Mouse (Mus musculus) limb, embryonic 15.5 days (tissue): ENCODE measurements around the gene Prelp. TPM values are rescaled to one million over a fixed set of nuclear protein-coding genes. Genes with fewer than 3 reads are reported as not detected.

Experiments
- ATAC-seq: fragments of 200-750 bp; cut with Nextera tagmentation; 2 replicates; pipeline ENCODE4 v1.8.0; 2017; ENCODE audit warnings: low read depth, moderate TSS enrichment; ENCODE audit not compliant: insufficient number of reproducible peaks, low FRiP score, low TSS enrichment
- H3K27ac ChIP-seq: fragments of 300-500 bp; sonication (generic); 2 replicates; pipeline ENCODE4 v1.5.1; 2015; ENCODE audit warnings: moderate library complexity, mild to moderate bottlenecking, inconsistent platforms
- H3K27me3 ChIP-seq: fragments of 300-500 bp; sonication (generic); 2 replicates; pipeline ENCODE4 v1.6.1; 2015; ENCODE audit warnings: inconsistent platforms
- H3K36me3 ChIP-seq: fragments of 300-500 bp; sonication (generic); 2 replicates; pipeline ENCODE4 v1.6.1; 2015; ENCODE audit warnings: inconsistent platforms
- H3K4me1 ChIP-seq: fragments of 300-500 bp; sonication (generic); 2 replicates; pipeline ENCODE4 v1.6.1; 2015; ENCODE audit warnings: inconsistent platforms
- H3K4me2 ChIP-seq: fragments of 300-500 bp; sonication (generic); 2 replicates; pipeline ENCODE4 v1.6.1; 2015; ENCODE audit warnings: mild to moderate bottlenecking, inconsistent platforms
- H3K4me3 ChIP-seq: fragments of 300-500 bp; sonication (generic); 2 replicates; pipeline ENCODE4 v1.5.1; 2015; ENCODE audit warnings: mild to moderate bottlenecking, inconsistent platforms
- H3K9ac ChIP-seq: fragments of 300-500 bp; sonication (generic); 2 replicates; pipeline ENCODE4 v1.6.1; 2015; ENCODE audit warnings: inconsistent platforms
- H3K9me3 ChIP-seq: fragments of 300-500 bp; sonication (generic); 2 replicates; pipeline ENCODE4 v1.6.1; 2016; ENCODE audit warnings: inconsistent platforms
- WGBS: fragments of 180-500 bp; shearing (Covaris S2); methylation state at CpG from one replicate; pipeline ENCODE4 v1.1.7; 2015; 5-methylcytosine and 5-hydroxymethylcytosine counted together
- polyA plus RNA-seq: library from polyadenylated mRNA; unstranded; fragments of >200 nt; fragmentation: Nextera tagmentation; extraction: Ambion mirVana; gene quantifications from 2 replicates; pipeline ENCODE4 v1.2.1, GENCODE M21; 2015

Gene Prelp
- polyA plus RNA-seq, 1 experiment from 2014 or later: 17.9 TPM

DNA sequence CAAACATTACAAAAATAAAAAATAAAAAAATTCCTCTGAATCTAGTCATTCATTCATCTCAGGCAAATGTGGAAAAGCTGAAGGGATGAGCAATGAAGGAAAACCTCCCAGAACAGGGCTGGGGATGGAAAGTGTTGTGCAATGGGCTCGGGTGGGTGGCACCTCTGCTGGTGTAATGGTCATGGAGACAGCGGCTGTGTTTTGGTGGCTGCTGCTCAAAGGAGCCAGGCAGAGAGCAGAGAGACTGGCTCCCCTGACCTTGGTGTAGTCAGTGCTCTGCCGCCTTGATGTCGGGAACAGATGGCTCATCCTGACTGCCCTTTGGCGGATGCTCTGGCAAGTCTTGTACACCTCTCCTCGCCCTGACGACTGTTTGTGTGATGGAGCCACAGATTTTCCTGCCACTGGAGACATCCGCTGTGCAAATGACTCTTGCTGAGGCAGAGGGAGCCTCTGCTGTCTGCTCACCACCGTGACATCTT, 32.1 kb upstream of the Prelp start:
- H3K9me3 ChIP-seq: no peaks in the 10 kb centered on the region
- H3K4me1 ChIP-seq: peaks cover 20% of the 10 kb centered on the region
- H3K27me3 ChIP-seq: no peaks in the 10 kb centered on the region
- no peaks in the 10 kb centered on the region for H3K36me3 ChIP-seq
- 45% methylated on average over 9 of the region's 9 CpGs for WGBS
- no peak overlapping the region for H3K4me3 ChIP-seq
- no peak overlapping the region for H3K4me2 ChIP-seq
- no peak overlapping the region for H3K9ac ChIP-seq
- H3K27ac ChIP-seq: no peak overlapping the region
- ATAC-seq: no peak

DNA sequence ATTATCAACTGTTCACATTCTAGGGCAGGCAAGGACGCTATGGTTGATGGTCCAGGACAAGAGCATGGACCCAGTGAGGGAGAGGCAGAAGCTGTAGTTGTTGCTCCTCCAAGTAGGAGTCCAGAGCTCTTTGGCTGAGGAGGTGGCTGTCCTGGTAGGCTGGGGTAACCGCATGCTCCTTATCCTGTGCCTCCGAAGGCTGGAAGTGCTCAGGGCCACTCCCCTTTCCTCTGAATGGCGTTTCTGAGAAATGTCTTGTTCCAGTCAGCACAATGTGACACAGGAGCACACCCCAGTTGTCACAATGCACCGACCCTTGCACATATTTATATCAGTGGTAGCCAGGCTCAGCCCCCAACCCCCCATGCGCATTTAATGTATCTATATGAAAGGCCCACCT, 30.4 kb upstream of the Prelp start:
- Histone ChIP-seq H3K4me1 (peaks cover 20% of the 10 kb centered on the region), H3K4me2 (no peak overlapping the region), H3K9me3 (no peaks in the 10 kb centered on the region), H3K36me3 (no peaks in the 10 kb centered on the region), H3K4me3 (no peak overlapping the region), H3K27me3 (no peaks in the 10 kb centered on the region), H3K9ac (no peak overlapping the region), H3K27ac (no peak overlapping the region)
- WGBS: 70% methylated on average over 6 of the region's 6 CpGs
- no peak for ATAC-seq

DNA sequence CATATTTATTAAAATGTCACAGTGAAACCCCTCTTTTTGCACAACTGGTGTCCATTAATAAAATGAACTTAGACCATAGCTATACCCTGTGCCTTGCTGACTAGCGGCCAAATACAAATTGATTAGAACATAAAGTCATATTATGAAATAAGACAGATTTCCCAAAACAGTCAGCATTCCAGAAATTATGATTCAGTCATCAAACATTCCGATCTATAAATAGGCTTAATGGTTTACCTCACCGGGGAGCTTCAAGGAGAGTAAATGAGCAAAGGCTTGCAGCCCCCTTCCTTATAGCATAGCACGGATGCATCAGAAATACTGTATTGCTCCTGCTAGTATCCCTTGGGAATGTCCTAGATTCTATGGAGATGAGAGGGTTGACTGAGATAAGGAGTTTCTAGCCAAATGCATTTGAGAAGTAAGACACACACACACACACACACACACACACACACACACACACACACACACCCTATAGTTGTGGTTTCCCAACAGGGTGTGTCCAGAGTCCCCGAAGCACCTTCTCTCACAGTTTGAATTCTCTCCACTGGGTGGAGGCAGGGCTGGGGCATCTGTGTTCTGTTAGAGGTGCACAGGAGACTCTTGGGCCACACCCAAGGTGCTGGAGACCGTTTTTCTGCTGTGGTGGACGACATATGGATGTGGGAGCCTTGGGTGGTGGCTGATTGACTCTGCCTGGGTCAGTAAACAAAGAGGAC, 29.0 kb upstream of the Prelp start:
- H3K9me3 ChIP-seq: no peaks in the 10 kb centered on the region
- no peak overlapping the region for H3K9ac ChIP-seq
- H3K4me1 ChIP-seq: peaks cover 20% of the 10 kb centered on the region
- WGBS: 40% methylated on average over 7 of the region's 7 CpGs
- H3K27ac ChIP-seq: no peak overlapping the region
- no peak overlapping the region for H3K4me3 ChIP-seq
- H3K27me3 ChIP-seq: no peaks in the 10 kb centered on the region
- no peak for ATAC-seq
- H3K36me3 ChIP-seq: no peaks in the 10 kb centered on the region
- no peak overlapping the region for H3K4me2 ChIP-seq

DNA sequence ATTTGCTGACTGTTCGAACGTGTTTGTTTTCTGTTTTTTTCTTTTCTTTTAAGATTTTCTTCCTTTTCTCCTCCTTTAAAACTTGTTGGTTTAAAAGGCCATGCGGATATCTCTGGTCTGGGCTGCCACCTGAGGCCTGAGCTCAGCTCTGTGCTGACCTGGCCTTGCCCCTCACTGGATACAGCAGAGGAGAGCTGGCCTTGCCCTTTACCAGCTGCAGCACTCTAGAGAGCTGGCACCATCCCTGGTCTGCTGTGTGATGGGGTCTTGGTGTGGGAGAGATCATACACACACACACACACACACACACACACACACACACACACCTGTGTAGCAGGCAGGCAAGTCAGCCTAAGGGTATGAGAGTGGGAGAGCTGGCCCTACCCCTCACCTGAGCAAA, 23.9 kb upstream of the Prelp start:
- H3K4me2 ChIP-seq: no peak overlapping the region
- no peak for ATAC-seq
- 91% methylated on average over 3 of the region's 3 CpGs for WGBS
- no peaks in the 10 kb centered on the region for H3K27me3 ChIP-seq
- H3K9me3 ChIP-seq: 0 out of 2 replicates have a peak, but pooled peaks cover 8% of the 10 kb centered on the region
- H3K4me1 ChIP-seq: peaks cover 22% of the 10 kb centered on the region
- H3K27ac ChIP-seq: no peak overlapping the region
- no peak overlapping the region for H3K4me3 ChIP-seq
- no peaks in the 10 kb centered on the region for H3K36me3 ChIP-seq
- H3K9ac ChIP-seq: no peak overlapping the region

DNA sequence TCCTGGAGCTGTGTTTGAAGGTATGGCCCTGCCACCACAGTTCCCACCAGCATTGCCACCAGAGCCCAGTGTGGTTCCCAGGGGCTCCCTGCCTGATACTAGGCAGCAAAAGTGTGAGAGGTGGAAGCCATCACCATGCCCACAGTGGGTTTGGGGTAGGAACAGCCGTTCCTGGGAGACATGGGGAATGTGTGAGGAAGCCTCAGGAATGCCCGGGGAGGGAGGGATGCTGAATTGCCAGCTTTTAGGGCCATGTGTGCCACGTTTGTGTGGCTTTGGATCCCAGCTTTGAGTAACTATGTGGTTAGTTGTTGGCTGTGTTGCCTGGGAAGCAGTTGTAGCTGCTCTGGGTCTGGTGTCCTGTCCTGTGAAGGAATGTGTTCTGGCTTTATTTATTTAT, 20.7 kb upstream of the Prelp start:
- H3K4me3 ChIP-seq: no peak overlapping the region
- WGBS: 56% methylated on average over 3 of the region's 3 CpGs
- peak overlapping the region; percentile 77 for H3K27ac ChIP-seq
- H3K4me2 ChIP-seq: 0 out of 2 replicates have a peak overlapping the region, but pooled peaks have one; percentile 2
- no peaks in the 10 kb centered on the region for H3K27me3 ChIP-seq
- H3K36me3 ChIP-seq: no peaks in the 10 kb centered on the region
- peak; percentile 77 for ATAC-seq
- H3K4me1 ChIP-seq: peaks cover 25% of the 10 kb centered on the region
- no peak overlapping the region for H3K9ac ChIP-seq
- 0 out of 2 replicates have a peak, but pooled peaks cover 8% of the 10 kb centered on the region for H3K9me3 ChIP-seq

DNA sequence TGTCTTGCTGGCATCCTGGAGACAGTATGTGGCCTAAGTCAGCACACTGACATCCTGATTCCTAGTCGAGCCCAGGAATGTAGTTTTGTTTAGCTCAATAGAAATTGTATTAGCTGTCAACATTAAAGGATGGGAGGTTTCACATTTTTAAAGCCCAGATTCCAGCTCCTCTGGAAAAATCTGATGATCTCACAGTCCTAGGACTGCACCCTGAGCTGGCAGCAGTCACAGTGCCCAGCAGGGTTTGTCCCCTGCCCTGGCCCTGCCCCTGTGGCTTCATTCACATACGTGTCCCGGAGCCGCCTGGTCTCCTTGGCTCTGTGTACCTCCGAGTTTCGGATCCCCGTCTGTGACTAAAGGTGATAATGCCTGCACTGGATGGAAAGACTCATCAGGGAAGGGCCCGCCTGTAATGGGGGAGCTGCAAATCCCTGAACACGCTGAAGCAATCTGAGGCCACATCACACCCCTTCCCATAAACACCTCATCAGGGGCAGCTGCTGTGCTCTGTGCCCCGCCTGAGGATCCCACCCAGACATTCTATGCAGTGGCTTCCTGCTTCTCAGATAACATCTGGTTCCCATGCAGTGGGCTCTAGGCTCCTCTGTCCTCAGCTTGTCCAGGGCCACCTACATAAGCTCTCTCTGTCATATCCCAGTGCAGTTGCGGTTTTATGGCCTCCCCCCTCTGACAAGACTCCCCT, 20.1 kb upstream of the Prelp start:
- 0 out of 2 replicates have a peak overlapping the region, but pooled peaks have one; percentile 2 for H3K4me2 ChIP-seq
- peaks cover 28% of the 10 kb centered on the region for H3K4me1 ChIP-seq
- no peaks in the 10 kb centered on the region for H3K27me3 ChIP-seq
- H3K4me3 ChIP-seq: no peak overlapping the region
- peak; percentile 86 for ATAC-seq
- 15% methylated on average over 11 of the region's 11 CpGs for WGBS
- H3K36me3 ChIP-seq: no peaks in the 10 kb centered on the region
- no peak overlapping the region for H3K9ac ChIP-seq
- H3K27ac ChIP-seq: peak overlapping the region; percentile 77
- 0 out of 2 replicates have a peak, but pooled peaks cover 8% of the 10 kb centered on the region for H3K9me3 ChIP-seq

DNA sequence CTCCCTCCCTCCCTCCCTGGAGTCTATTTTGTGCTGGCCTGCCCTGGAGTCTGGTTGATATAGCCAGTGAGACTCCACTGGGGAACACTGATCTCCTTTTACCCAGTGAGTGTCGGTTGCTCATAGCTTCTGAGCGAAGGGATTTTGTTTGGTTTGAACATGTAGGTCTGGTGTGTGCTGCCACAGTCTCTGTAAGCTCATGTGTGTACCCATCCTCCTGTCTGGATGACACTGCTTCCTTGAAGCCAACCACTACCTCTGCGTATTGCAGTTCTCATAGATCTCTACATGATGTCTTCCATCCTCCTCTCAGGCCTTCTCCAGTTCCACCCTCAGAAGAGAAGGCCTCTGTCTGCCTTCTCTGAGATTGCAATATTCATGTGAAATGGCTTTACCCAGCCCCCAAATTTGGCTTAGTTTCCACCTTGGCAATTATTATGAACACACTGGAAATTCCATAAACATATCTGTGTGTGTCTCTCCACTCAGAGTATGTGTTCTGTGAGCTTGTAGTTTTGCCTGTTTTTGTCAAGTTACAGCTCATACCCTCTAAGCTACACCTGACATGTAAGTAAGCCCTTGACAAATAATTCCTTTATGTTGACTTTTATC, 19.4 kb upstream of the Prelp start:
- H3K4me2 ChIP-seq: no peak overlapping the region
- no peak overlapping the region for H3K9ac ChIP-seq
- peaks cover 28% of the 10 kb centered on the region for H3K4me1 ChIP-seq
- H3K27me3 ChIP-seq: no peaks in the 10 kb centered on the region
- H3K36me3 ChIP-seq: no peaks in the 10 kb centered on the region
- no peak for ATAC-seq
- 0 out of 2 replicates have a peak, but pooled peaks cover 8% of the 10 kb centered on the region for H3K9me3 ChIP-seq
- H3K27ac ChIP-seq: peak overlapping the region; percentile 77; the same call in 1 of the 2 replicates
- no peak overlapping the region for H3K4me3 ChIP-seq
- 85% methylated on average over 3 of the region's 3 CpGs for WGBS

DNA sequence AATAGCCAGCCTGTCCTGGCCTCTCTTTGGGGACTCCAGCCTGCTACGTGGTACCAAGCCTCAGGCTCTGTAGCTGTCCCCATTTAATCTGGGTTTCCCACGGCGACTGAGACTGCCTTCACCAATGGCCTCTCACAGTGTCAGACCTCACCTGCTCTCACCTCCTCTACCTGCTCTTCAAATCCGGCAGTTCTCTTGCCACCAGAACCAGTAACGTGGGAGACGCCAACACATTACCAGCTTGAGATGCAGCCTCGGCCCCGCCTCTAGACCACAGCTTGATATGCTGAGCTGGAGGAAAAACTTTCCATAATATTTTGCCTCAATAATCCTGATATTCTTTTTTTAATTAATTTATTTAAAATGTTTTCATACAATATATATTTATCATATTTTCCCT, 18.5 kb upstream of the Prelp start:
- Histone ChIP-seq H3K9me3 (0 out of 2 replicates have a peak, but pooled peaks cover 8% of the 10 kb centered on the region), H3K36me3 (no peaks in the 10 kb centered on the region), H3K27ac (no peak overlapping the region), H3K4me3 (no peak overlapping the region), H3K9ac (no peak overlapping the region), H3K4me2 (no peak overlapping the region), H3K4me1 (peaks cover 30% of the 10 kb centered on the region), H3K27me3 (no peaks in the 10 kb centered on the region)
- ATAC-seq: no peak
- 82% methylated on average over 8 of the region's 8 CpGs for WGBS

DNA sequence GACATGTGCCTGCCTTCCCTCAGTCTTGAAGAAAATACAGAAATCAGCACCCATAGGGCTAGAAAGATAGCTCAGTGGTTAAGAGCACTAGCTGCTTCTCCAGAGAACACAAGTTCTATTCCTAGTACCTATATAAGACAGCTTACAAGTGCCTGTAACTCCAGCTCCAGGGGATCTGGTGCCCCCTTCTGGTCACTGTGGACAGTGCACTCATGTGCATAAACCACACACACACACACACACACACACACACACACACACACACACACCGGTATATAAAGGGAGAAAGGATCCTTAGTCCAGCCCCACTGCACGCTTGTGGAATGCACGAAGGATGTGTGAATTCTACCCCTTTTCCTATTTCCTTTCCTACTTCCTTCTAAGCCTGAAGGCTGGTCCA, 15.0 kb upstream of the Prelp start:
- Histone ChIP-seq H3K27ac (no peak overlapping the region), H3K4me2 (no peak overlapping the region), H3K36me3 (no peaks in the 10 kb centered on the region), H3K4me3 (no peak overlapping the region), H3K9ac (no peak overlapping the region), H3K9me3 (no peaks in the 10 kb centered on the region), H3K27me3 (no peaks in the 10 kb centered on the region), H3K4me1 (peaks cover 25% of the 10 kb centered on the region)
- no peak for ATAC-seq
- WGBS: 79% methylated on average over 3 of the region's 3 CpGs

DNA sequence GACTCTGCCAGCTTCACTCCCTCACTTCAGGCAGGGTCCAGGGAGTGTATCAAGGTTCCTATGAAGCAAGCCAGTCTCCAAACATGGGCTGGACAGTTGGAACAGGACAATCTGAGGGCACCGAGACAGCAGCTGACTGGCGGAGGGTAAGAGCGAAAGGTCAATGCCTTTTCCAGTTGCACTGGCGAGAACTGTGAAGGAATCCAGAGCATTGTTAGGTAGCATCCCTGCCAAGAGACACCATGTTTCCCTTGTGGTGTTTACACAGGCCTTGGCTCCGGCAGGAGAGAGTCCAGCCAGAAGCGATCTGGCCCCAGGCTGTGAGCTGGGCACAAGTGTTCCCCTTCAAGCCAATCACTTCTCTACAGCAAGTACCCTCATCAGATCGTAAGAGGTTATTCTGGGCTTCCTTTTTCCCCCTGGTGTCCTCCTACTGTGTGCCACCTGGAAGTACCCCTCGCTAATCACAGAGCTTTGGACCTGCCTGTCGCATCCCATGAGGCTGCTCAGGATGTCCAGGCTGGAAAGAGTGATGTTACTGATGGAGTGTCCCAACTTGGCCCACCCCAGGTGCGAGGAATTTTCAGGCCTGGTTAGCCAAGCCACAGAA, 13.2 kb upstream of the Prelp start:
- ATAC-seq: no peak
- 85% methylated on average over 10 of the region's 10 CpGs for WGBS

DNA sequence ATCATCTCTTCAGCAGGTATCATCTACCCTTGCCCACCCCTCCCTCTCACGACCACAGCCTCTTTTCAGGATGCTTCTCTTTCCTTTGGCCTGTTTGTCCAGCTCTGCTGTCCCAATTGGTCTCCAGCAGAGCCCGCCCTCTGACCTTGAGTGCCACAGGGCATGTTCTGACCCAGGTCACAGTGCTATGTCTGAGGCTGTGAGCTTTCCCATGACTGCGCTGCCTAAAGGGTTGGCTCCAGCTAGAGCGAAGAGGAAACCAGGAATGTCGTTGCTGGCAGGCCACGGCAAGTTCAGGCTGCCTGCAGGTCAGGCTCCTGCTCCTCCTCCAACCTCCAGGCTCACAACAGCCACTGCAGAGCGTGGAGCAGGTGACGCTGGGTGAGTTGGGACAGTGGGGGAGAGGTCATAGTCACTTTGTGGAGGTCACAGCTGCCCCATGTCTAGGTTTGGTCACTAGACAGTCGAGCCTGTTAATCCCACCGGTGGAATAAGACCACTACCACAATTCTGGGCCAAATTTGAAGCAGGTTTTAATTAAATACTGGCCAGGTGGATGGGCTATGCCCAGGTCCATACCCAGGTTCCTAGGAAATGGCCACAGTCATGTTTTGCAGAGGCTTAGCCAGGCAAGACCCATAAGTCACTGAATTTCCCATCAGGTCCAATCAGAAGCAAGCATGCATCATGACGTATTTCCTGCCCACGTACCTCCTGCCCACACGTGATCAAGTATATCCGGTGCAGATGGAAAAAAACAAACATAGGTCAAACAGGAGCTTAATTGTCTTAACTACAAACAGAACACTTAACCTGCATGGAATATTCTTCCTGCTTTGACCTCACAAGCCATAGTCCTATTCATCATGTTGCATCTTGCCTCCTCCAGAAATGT, 12.3 kb upstream of the Prelp start:
- Histone ChIP-seq H3K4me3 (no peak overlapping the region), H3K4me1 (peaks cover 20% of the 10 kb centered on the region), H3K27me3 (0 out of 2 replicates have a peak, but pooled peaks cover 4% of the 10 kb centered on the region), H3K9ac (no peak overlapping the region), H3K4me2 (no peak overlapping the region), H3K9me3 (no peaks in the 10 kb centered on the region), H3K36me3 (no peaks in the 10 kb centered on the region), H3K27ac (no peak overlapping the region)
- WGBS: 53% methylated on average over 14 of the region's 14 CpGs
- ATAC-seq: no peak

More for the DNA sequence above, 13.2 kb upstream of the Prelp start:
- Histone ChIP-seq H3K27me3 (0 out of 2 replicates have a peak, but pooled peaks cover 4% of the 10 kb centered on the region), H3K4me1 (peaks cover 20% of the 10 kb centered on the region), H3K36me3 (no peaks in the 10 kb centered on the region), H3K27ac (no peak overlapping the region), H3K9me3 (no peaks in the 10 kb centered on the region), H3K4me3 (no peak overlapping the region), H3K4me2 (no peak overlapping the region), H3K9ac (no peak overlapping the region)
